Mouse (Mus musculus) embryonic facial prominence, embryonic 11.5 days (tissue): ENCODE results near the gene Ptrh2. TPM values are rescaled to one million over a fixed set of nuclear protein-coding genes. Genes with fewer than 3 reads are reported as not detected.
"Not testable (repeated sequence)": the region's sequence is repeated elsewhere in the genome, so short reads cannot be mapped to it uniquely, and the experiment has no call there.

Experiments
- ATAC-seq: fragments of 200-750 bp; cut with Nextera tagmentation; replicated peaks from 2 replicates; pipeline ENCODE4 v1.8.0; 2017; ENCODE audit warnings: low read depth; ENCODE audit not compliant: insufficient number of reproducible peaks, low FRiP score, low TSS enrichment
- DNase-seq: peaks from one replicate; pipeline ENCODE4 v3.0.0-alpha.2; 2015; ENCODE audit warnings: low spot score
- H3K27ac ChIP-seq: fragments of 300-500 bp; sonication (generic); replicated peaks from 2 replicates; pipeline ENCODE4 v1.5.1; 2014; ENCODE audit warnings: mild to moderate bottlenecking, low read depth, low read length, control low read depth
- H3K27me3 ChIP-seq: fragments of 300-500 bp; sonication (generic); 2 replicates; pipeline ENCODE4 v1.6.1; 2014; ENCODE audit warnings: mild to moderate bottlenecking, low read length, moderate library complexity, mixed read lengths; ENCODE audit not compliant: control insufficient read depth, insufficient read depth
- H3K36me3 ChIP-seq: fragments of 300-500 bp; sonication (generic); replicated peaks from 2 replicates; pipeline ENCODE4 v1.6.1; 2014; ENCODE audit warnings: low read depth, mild to moderate bottlenecking, low read length, moderate library complexity, mixed read lengths; ENCODE audit not compliant: control insufficient read depth, insufficient read depth
- H3K4me1 ChIP-seq: fragments of 300-500 bp; sonication (generic); 2 replicates; pipeline ENCODE4 v1.6.1; 2014; ENCODE audit warnings: low read length, mixed read lengths; ENCODE audit not compliant: control insufficient read depth, insufficient read depth
- H3K4me2 ChIP-seq: fragments of 300-500 bp; sonication (generic); 2 replicates; pipeline ENCODE4 v1.6.1; 2014; ENCODE audit warnings: low read depth, mild to moderate bottlenecking, control low read depth, low read length, moderate library complexity
- H3K4me3 ChIP-seq: fragments of 300-500 bp; sonication (generic); 2 replicates; pipeline ENCODE4 v1.5.1; 2014; ENCODE audit warnings: low read depth, low read length, control low read depth
- H3K9ac ChIP-seq: fragments of 300-500 bp; sonication (generic); replicated peaks from 2 replicates; pipeline ENCODE4 v1.6.1; 2014; ENCODE audit warnings: mild to moderate bottlenecking, control low read depth, low read length
- H3K9me3 ChIP-seq: fragments of 300-500 bp; sonication (generic); replicated peaks from 2 replicates; pipeline ENCODE4 v1.6.1; 2016; ENCODE audit warnings: mild to moderate bottlenecking, low read length, inconsistent platforms, mixed read lengths; ENCODE audit not compliant: control insufficient read depth
- WGBS: fragments of 180-500 bp; shearing (Covaris S2); extraction: QIAGEN DNeasy Blood & Tissue Kit; methylation state at CpG from one replicate; pipeline ENCODE4 v1.1.7; 2014; 5-methylcytosine and 5-hydroxymethylcytosine counted together
- polyA plus RNA-seq: library from polyadenylated mRNA; unstranded; fragments of >200 nt; fragmentation: Nextera tagmentation; extraction: Ambion mirVana; gene quantifications from 2 replicates; pipeline ENCODE4 v1.2.1, GENCODE M21; 2014

Gene Ptrh2
- polyA plus RNA-seq, 1 experiment from 2014 or later: 49.6 TPM

GRCm38 (mm10) chr11:86738308-86738707 lies 54.5 kb downstream of the Ptrh2 start:
- not testable (repeated sequence) for H3K4me2 ChIP-seq, H3K36me3 ChIP-seq, H3K4me1 ChIP-seq, H3K9me3 ChIP-seq, H3K9ac ChIP-seq, ATAC-seq, H3K4me3 ChIP-seq, H3K27ac ChIP-seq, H3K27me3 ChIP-seq, DNase-seq
- 100% methylated on average over 1 of the region's 1 CpGs for WGBS

- Histone ChIP-seq H3K27ac (no peak overlapping the region), H3K9ac (no peak overlapping the region), H3K9me3 (no peaks in the 10 kb centered on the region), H3K36me3 (no peaks in the 10 kb centered on the region), H3K27me3 (no peaks in the 10 kb centered on the region), H3K4me1 (no peaks in the 10 kb centered on the region), H3K4me2 (no peak overlapping the region), H3K4me3 (no peak overlapping the region)
- DNase-seq (no peak), ATAC-seq (no peak)
- 98% methylated on average over 1 of the region's 1 CpGs for WGBS
Measured at GRCm38 (mm10) chr11:86738956-86739355, 55.2 kb downstream of the Ptrh2 start.

- no peak for DNase-seq
- WGBS: 88% methylated on average over 2 of the region's 2 CpGs
- no peaks in the 10 kb centered on the region for H3K27me3 ChIP-seq
Measured at GRCm38 (mm10) chr11:86739470-86739869, 55.7 kb downstream of the Ptrh2 start.

GRCm38 (mm10) chr11:86741505-86741904 lies 57.7 kb downstream of the Ptrh2 start:
- no peak for ATAC-seq

More at GRCm38 (mm10) chr11:86739470-86739869, 55.7 kb downstream of the Ptrh2 start:
- ATAC-seq: no peak
- Histone ChIP-seq H3K27ac (no peak overlapping the region), H3K9ac (no peak overlapping the region), H3K9me3 (no peaks in the 10 kb centered on the region), H3K4me3 (no peak overlapping the region), H3K36me3 (no peaks in the 10 kb centered on the region), H3K4me2 (no peak overlapping the region), H3K4me1 (no peaks in the 10 kb centered on the region)

More at GRCm38 (mm10) chr11:86741505-86741904, 57.7 kb downstream of the Ptrh2 start:
- 95% methylated on average over 5 of the region's 5 CpGs for WGBS
- Histone ChIP-seq H3K36me3 (no peaks in the 10 kb centered on the region), H3K9me3 (no peaks in the 10 kb centered on the region), H3K27ac (no peak overlapping the region), H3K27me3 (no peaks in the 10 kb centered on the region), H3K4me2 (no peak overlapping the region), H3K4me1 (no peaks in the 10 kb centered on the region), H3K4me3 (no peak overlapping the region), H3K9ac (no peak overlapping the region)
- DNase-seq: no peak

Other genes starting within 250 kb of the Ptrh2 start
- gene Rnft1, start 199.3 kb upstream of the Ptrh2 start, polyA plus RNA-seq: 33.4 and 33.8 TPM in 2 replicates
- gene Rps6kb1, start 139.2 kb upstream of the Ptrh2 start, polyA plus RNA-seq: 63.7 and 69.7 TPM in 2 replicates
- gene Tubd1, start 139.0 kb upstream of the Ptrh2 start, polyA plus RNA-seq: 12.6 and 13.1 TPM in 2 replicates
- 99.7 and 99.8 TPM in 2 replicates for gene Vmp1, start 149 bp upstream of the Ptrh2 start, polyA plus RNA-seq
- 154 and 159 TPM in 2 replicates for gene Cltc, start 73.6 kb downstream of the Ptrh2 start, polyA plus RNA-seq
- 41.8 and 47.0 TPM in 2 replicates for gene Dhx40, start 123.8 kb downstream of the Ptrh2 start, polyA plus RNA-seq